Mouse (Mus musculus): ENCODE results near the gene Epb41l5. TPM values are rescaled to one million over a fixed set of nuclear protein-coding genes. Genes with fewer than 3 reads are reported as not detected.

Gene Epb41l5
- polyA plus RNA-seq, 1 experiment from 2014 or later = 25.7 TPM

DNA sequence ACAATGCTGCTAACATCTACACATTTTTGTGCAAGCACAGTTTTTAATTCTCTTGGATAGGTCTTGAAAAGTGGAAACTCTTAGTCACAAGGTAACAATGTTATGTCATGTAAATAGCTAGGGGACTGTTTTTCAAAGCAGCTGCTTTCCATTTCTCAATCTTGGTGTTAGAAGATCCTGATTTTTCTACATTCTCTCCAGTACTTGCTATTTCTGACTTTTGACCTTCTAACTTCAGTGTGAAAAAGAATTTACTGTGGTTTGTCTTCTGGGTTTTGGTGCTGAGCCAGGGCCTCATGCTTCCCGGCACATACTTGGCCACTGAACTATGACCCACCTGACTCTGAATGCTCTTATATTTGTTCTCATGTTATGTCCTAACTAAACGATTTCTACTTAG is 8.8 kb downstream of the Epb41l5 start:
- no peak for DNase-seq (ENCODE audit: low spot score)
- Histone ChIP-seq H3K9me3 (no peaks in the 10 kb centered on the region), H3K36me3 (replicated peaks) (no peaks in the 10 kb centered on the region; the same call in 1 of the 2 replicates), H3K27ac (replicated peaks) (no peak overlapping the region), H3K4me3 (no peak overlapping the region), H3K27me3 (replicated peaks; ENCODE audit: low read depth, poor library complexity, severe bottlenecking) (no peaks in the 10 kb centered on the region), H3K4me1 (peaks cover 5% of the 10 kb centered on the region)
- 85% methylated on average over 2 of the region's 2 CpGs for WGBS

DNA sequence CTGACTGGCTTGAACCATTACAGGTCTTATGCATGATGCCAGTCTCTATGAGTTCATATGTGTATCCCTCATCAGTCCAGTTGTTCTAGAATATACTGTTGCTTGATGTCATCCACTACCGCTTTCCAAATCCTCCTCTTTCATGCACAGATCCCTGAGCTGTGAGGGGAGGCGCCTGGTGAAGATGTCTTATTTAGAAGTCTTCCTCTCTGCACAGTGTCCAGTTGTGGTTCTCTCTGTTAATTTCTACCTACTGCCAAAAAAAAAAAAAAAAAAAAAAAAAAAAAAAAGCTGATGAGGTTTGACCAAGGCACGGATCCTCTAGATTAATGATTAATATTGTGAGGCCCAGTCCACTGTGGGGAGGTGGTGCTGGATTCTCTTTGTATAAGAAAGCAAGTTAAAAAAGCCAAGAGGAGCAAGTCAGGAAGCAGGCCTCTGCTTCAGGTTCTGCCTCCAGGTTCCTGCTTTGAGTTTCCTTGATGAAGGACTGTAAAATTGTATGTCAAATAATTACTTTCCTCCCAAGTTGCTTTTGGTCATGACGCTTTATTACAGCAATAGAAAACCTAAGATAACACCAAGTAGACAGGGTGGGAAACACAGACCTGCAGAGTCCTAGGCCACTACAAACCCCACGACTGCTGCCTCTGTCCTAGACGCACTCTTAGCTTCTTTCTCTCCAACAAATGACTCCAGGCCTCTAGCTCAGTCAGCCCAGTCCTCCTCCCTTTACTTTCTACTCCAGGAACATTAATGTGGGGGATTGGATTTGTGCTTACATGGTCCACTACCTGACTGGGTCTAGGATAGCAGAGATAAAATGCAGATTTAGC is 11.4 kb downstream of the Epb41l5 start:
- Histone ChIP-seq H3K27ac (replicated peaks) (no peak overlapping the region), H3K4me1 (peaks cover 2% of the 10 kb centered on the region; the same call in 1 of the 2 replicates), H3K36me3 (replicated peaks) (peaks cover 9% of the 10 kb centered on the region; the same call in 1 of the 2 replicates), H3K9me3 (no peaks in the 10 kb centered on the region), H3K4me3 (no peak overlapping the region), H3K27me3 (replicated peaks; ENCODE audit: low read depth, poor library complexity, severe bottlenecking) (no peaks in the 10 kb centered on the region)
- WGBS = 91% methylated on average over 6 of the region's 6 CpGs
- DNase-seq (ENCODE audit: low spot score) = no peak

DNA sequence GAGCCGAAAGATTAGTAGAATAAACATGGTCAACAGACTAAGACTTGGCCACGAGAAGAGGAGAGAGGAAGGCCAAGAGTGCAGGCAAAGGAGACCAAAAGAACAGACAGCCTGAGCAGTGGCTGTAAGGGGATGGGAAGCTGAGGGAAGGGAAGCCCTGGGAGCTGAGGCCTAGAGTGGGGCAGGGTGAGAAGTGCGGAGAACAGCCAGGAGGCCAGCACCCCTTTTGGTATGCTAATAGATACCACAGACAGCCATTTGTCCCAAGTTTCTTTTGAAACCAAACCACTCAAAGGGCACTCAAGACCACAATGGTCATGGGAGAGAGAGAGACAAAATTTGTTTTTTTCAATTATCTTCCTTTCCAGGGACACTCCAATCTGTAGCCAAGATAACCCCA is 14.1 kb downstream of the Epb41l5 start:
- 50% methylated on average over 3 of the region's 3 CpGs for WGBS
- no peak overlapping the region for H3K27ac ChIP-seq (replicated peaks)
- H3K4me3 ChIP-seq = no peak overlapping the region
- no peaks in the 10 kb centered on the region for H3K4me1 ChIP-seq
- no peaks in the 10 kb centered on the region for H3K9me3 ChIP-seq
- peaks cover 15% of the 10 kb centered on the region; the same call in 1 of the 2 replicates for H3K36me3 ChIP-seq (replicated peaks)
- no peak for DNase-seq (ENCODE audit: low spot score)
- no peaks in the 10 kb centered on the region for H3K27me3 ChIP-seq (replicated peaks; ENCODE audit: low read depth, poor library complexity, severe bottlenecking)

DNA sequence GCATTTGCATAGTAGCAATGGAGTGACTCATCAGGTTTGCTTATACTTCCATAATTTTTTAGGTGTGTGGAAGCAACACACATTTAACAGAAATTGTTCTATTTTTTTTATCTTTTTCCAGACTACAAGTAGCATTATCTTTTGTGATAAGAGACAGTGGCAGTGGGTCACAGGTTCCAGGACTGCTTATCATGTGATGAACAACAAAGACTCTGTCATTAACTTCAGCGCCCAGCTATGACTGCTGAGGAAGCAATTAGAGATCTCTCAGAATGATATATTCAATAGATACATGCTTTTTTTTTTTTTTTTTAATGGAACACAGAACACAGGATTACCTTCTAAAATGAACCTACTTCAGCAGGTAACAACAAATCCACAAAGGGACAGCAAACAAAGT is 18.4 kb downstream of the Epb41l5 start:
- no peak for DNase-seq (ENCODE audit: low spot score)
- Histone ChIP-seq H3K4me3 (no peak overlapping the region), H3K36me3 (replicated peaks) (peaks cover 23% of the 10 kb centered on the region), H3K27ac (replicated peaks) (no peak overlapping the region), H3K27me3 (replicated peaks; ENCODE audit: low read depth, poor library complexity, severe bottlenecking) (no peaks in the 10 kb centered on the region), H3K9me3 (no peaks in the 10 kb centered on the region), H3K4me1 (no peaks in the 10 kb centered on the region)
- 81% methylated on average over 1 of the region's 1 CpGs for WGBS

DNA sequence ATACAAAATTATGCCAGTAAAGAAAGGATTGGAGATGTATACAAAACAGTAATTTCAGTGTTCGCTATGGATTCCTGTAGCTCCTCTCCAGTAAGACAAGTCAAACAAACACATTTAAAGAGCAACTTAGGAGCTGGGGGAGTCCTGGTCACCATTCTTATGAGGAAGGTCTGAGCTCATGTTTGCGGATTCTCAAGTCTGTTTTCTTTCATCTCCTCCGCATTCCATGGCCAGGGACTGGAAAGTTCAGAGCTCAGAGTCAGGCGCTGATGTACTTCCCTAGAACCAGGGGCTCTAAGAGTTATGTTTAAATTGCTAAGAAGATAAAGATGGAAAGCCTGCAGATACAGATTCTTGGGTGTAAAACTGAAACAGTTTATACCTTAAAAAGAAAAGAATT is 22.0 kb downstream of the Epb41l5 start:
- 83% methylated on average over 4 of the region's 4 CpGs for WGBS
- peaks cover 5% of the 10 kb centered on the region; the same call in 1 of the 2 replicates for H3K4me1 ChIP-seq
- no peak overlapping the region for H3K4me3 ChIP-seq
- no peaks in the 10 kb centered on the region for H3K9me3 ChIP-seq
- H3K27me3 ChIP-seq (replicated peaks; ENCODE audit: low read depth, poor library complexity, severe bottlenecking) = no peaks in the 10 kb centered on the region
- H3K36me3 ChIP-seq (replicated peaks) = peaks cover 8% of the 10 kb centered on the region
- DNase-seq (ENCODE audit: low spot score) = no peak
- H3K27ac ChIP-seq (replicated peaks) = no peak overlapping the region

DNA sequence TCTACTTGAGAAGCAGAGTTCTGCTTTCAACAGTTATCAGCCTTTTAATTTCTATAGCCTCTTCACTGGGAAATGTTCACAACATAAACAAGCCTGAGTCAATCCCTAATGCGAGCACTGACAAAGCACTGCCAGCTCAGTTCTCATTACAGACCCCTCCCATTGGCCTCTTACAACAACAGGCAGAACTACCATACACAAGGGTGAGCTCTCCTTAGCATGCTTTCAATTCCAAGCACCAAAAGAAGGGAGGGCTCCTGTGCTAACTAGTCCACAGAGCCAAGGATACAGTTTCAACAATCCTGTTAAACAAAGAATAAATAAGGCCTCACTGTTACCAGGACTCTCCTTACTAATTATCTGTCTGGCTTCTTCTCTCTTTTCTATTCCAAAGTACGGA is 24.4 kb downstream of the Epb41l5 start:
- peaks cover 17% of the 10 kb centered on the region for H3K36me3 ChIP-seq (replicated peaks)

DNA sequence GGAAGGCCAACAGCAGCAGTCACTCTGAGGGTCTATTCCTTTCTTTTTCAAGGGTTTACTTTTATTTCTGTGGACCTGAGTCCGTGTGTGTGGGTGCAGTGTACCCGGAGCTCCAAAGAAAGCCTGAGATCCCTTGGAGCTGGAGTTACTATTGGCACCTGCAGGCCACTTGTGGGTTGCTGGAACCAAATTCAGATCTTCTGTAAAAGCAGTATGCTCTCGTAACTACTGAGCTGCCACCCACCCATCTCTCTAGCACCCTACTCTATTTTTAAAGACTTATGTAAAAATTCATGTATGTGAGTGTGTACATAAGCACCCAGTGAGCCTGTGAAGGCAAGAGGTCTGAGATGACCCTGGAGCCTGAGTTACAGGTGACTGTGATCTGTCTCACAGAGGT is 43.4 kb downstream of the Epb41l5 start:
- H3K4me1 ChIP-seq = no peaks in the 10 kb centered on the region
- no peak overlapping the region for H3K27ac ChIP-seq (replicated peaks)
- H3K27me3 ChIP-seq (replicated peaks; ENCODE audit: low read depth, poor library complexity, severe bottlenecking) = no peaks in the 10 kb centered on the region
- H3K36me3 ChIP-seq (replicated peaks) = peaks cover 21% of the 10 kb centered on the region
- WGBS = 86% methylated on average over 3 of the region's 3 CpGs
- H3K9me3 ChIP-seq = no peaks in the 10 kb centered on the region
- no peak overlapping the region for H3K4me3 ChIP-seq
- no peak for DNase-seq (ENCODE audit: low spot score)

More for the DNA sequence above, 24.4 kb downstream of the Epb41l5 start:
- H3K4me3 ChIP-seq = no peak overlapping the region
- H3K27me3 ChIP-seq (replicated peaks; ENCODE audit: low read depth, poor library complexity, severe bottlenecking) = no peaks in the 10 kb centered on the region
- peaks cover 5% of the 10 kb centered on the region; the same call in 1 of the 2 replicates for H3K4me1 ChIP-seq
- no peaks in the 10 kb centered on the region for H3K9me3 ChIP-seq
- no peak overlapping the region for H3K27ac ChIP-seq (replicated peaks)
- WGBS = 49% methylated on average over 2 of the region's 2 CpGs
- DNase-seq (ENCODE audit: low spot score) = no peak

DNA sequence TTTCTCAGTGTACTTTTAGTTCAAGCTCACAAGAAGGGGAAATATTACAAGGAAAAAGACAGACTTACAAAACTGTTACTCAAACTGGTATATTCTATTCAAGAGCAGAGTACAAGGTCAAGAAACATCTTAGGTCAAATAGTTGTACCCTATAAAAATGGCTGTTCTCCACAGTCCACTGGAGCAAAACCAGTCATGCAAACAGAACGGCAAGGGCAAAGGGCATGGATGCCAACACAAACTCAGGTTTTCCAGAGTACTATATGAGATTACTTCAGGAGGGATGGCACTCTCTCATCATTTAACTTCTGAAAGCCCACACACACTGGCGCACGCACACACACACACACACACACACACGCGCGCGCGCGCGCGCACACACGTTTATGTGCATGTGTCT is 46.4 kb downstream of the Epb41l5 start:
- H3K4me1 ChIP-seq = no peaks in the 10 kb centered on the region

DNA sequence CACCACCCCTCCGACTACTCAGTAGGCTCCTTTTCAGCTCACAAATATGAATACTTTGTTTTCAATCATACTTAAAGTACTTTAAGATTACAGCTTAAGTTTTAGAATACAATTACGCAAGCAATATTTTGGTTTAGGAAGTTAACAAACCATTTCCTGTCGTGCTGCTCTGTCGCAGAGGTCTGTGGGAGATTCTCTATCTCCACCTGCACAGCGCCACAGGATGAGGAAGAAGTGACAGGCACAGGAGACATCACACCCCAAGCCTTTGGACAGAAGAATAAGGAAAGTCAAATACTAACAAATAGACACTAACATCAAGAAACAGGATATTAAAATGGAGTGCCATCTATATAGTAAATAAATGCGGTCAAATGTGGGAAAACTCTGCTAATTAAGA is 49.9 kb downstream of the Epb41l5 start:
- DNase-seq (ENCODE audit: low spot score) = no peak
- Histone ChIP-seq H3K36me3 (replicated peaks) (peaks cover 9% of the 10 kb centered on the region), H3K4me3 (no peak overlapping the region), H3K4me1 (no peaks in the 10 kb centered on the region), H3K9me3 (no peaks in the 10 kb centered on the region), H3K27me3 (replicated peaks; ENCODE audit: low read depth, poor library complexity, severe bottlenecking) (no peaks in the 10 kb centered on the region), H3K27ac (replicated peaks) (no peak overlapping the region)
- WGBS = 92% methylated on average over 6 of the region's 6 CpGs

More for the DNA sequence above, 46.4 kb downstream of the Epb41l5 start:
- no peaks in the 10 kb centered on the region for H3K27me3 ChIP-seq (replicated peaks; ENCODE audit: low read depth, poor library complexity, severe bottlenecking)
- no peaks in the 10 kb centered on the region for H3K9me3 ChIP-seq
- 97% methylated on average over 12 of the region's 12 CpGs for WGBS
- H3K36me3 ChIP-seq (replicated peaks) = peaks cover 7% of the 10 kb centered on the region
- H3K4me3 ChIP-seq = no peak overlapping the region
- no peak overlapping the region for H3K27ac ChIP-seq (replicated peaks)
- no peak for DNase-seq (ENCODE audit: low spot score)

DNA sequence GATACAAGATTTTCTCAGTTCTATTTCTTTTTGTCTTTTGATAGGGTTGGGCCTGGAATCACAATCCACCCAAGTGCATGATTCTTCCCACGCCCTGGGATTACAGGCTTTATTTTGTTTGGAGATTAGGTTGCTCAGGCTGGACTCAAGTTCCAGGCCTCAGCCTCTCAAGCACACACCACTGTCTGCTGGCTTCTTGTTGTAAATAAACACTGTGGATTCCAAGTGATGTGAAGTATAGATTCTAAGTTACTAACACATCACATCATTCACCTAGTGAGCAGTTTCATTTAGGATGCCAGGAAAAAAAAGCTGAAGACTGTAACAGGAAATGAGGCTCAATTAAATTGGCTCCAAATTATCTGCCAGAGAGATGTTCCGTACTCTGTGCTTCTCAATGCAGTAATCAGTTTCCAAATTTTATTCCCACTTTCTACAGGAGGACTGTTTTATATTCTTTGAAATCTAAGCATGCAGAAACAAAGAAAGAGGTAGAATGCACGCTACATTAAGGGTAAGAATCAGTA is 51.8 kb downstream of the Epb41l5 start:
- no peaks in the 10 kb centered on the region for H3K9me3 ChIP-seq
- no peak overlapping the region for H3K27ac ChIP-seq (replicated peaks)
- no peak overlapping the region for H3K4me3 ChIP-seq
- H3K27me3 ChIP-seq (replicated peaks; ENCODE audit: low read depth, poor library complexity, severe bottlenecking) = no peaks in the 10 kb centered on the region
- 67% methylated on average over 3 of the region's 3 CpGs for WGBS
- no peaks in the 10 kb centered on the region for H3K4me1 ChIP-seq
- DNase-seq (ENCODE audit: low spot score) = no peak
- peaks cover 9% of the 10 kb centered on the region for H3K36me3 ChIP-seq (replicated peaks)

DNA sequence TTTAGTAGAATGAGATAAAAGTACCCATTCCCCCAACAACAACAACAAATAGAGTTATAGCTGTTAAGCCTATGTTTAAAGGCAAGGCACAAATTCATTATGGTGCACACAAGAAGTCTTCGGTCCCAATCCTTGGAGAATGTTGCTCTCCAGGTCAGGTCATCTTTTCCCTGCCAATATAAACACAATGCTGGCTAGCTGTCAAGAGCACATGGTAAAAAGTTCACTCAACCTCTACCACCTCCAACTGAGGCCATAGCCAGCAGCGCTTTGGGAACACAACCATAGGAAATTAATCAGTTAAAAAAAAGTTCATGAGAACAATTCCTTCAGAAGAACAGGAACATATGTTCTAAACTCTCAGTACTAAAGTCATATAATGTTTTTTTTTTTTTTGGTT is 58.8 kb downstream of the Epb41l5 start:
- no peak overlapping the region for H3K4me3 ChIP-seq
- no peaks in the 10 kb centered on the region for H3K9me3 ChIP-seq
- no peaks in the 10 kb centered on the region for H3K27me3 ChIP-seq (replicated peaks; ENCODE audit: low read depth, poor library complexity, severe bottlenecking)
- no peaks in the 10 kb centered on the region for H3K4me1 ChIP-seq
- whole genome bisulfite sequencing = 89% methylated on average over 2 of the region's 2 CpGs
- H3K36me3 ChIP-seq (replicated peaks) = no peaks in the 10 kb centered on the region; the same call in 1 of the 2 replicates
- no peak for DNase-seq (ENCODE audit: low spot score)
- H3K27ac ChIP-seq (replicated peaks) = no peak overlapping the region

DNA sequence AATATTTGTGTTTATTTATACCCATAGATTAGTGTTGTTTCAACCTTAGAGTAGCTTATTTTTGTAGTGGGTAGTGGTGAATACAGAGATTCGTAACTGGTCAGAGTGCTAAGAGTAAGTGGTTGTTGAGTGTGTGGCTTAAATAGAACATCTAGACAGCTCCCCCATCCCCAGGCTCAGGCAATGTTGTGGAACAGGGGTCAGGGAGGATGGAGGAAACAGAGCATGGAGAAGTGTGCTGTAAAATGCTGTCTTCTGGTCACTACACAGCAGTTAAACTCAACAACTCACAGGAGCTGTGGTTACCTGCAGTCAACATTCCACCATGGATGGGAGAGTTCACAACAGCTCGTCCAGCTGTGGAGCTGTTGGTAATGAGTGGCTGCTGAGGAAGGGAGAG is 63.8 kb downstream of the Epb41l5 start:
- H3K27ac ChIP-seq (replicated peaks) = no peak overlapping the region
- 88% methylated on average over 2 of the region's 2 CpGs for WGBS

DNA sequence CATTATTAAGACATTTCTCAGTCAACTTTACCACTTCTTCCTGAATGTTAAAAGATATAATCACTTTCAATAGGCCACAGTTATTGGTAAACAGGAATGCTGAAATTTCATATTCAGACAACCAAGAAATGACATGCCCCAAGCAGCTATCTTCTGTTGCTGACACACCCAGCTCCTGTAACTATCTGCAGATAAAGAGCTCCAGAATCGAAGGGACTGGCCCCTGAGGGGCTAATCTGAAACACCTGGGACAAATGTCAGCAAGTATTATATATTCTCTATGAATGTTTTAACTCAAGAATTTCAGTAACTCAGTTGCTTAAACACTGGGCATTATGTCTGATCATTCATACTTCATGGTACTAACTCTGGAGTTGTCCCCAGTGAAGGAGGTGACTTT is 78.7 kb downstream of the Epb41l5 start:
- H3K27me3 ChIP-seq (replicated peaks; ENCODE audit: low read depth, poor library complexity, severe bottlenecking) = no peaks in the 10 kb centered on the region
- H3K4me1 ChIP-seq = no peaks in the 10 kb centered on the region
- DNase-seq (ENCODE audit: low spot score) = no peak
- no peak overlapping the region for H3K4me3 ChIP-seq
- peaks cover 38% of the 10 kb centered on the region for H3K36me3 ChIP-seq (replicated peaks)
- no peak overlapping the region for H3K27ac ChIP-seq (replicated peaks)
- H3K9me3 ChIP-seq = no peaks in the 10 kb centered on the region
- 59% methylated on average over 1 of the region's 1 CpGs for WGBS

More for the DNA sequence above, 63.8 kb downstream of the Epb41l5 start:
- H3K4me3 ChIP-seq = no peak overlapping the region
- no peaks in the 10 kb centered on the region for H3K9me3 ChIP-seq
- DNase-seq (ENCODE audit: low spot score) = no peak
- no peaks in the 10 kb centered on the region for H3K27me3 ChIP-seq (replicated peaks; ENCODE audit: low read depth, poor library complexity, severe bottlenecking)
- no peaks in the 10 kb centered on the region for H3K4me1 ChIP-seq
- H3K36me3 ChIP-seq (replicated peaks) = peaks cover 20% of the 10 kb centered on the region
